In the genomic region with DNA sequence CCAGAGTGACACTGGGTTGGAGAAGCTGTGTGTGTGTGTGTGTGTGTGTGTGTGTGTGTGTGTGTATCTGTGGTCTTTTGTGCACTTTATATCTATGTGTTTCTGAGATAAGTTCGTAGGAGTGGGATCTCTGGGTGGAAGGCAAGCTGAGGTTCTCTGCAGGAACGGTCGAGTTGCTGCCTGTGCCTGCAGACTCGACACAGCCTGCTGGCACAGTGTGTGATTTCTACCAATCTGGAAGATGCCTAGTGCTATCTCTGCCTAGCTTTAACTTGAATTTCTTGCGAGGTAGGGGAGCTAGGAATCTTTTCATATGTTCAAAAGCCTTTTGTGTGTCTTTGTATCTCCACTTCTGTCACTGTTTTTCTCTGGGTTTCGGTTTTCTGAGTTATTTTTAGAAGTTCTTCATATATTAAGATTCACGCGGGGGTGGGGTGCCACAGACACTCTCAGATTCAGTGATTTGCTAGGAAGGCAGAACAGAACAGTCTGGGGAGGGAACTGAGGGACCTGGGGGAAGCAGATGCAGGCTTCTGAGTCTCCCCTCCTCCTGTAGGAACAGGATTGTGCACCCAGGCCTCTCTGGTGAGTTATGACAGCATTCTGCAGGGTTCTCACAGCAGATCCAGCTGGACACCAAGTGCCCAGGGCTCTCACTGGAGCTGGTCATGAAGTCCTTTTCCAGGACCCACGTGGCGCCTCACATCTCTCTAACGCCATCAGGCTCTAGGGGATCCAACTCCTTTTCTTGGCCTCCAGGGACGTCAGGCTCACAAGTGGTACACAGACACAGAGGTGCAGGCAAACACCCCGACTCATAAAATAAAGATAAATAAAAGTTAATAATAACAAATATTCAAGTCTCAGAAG, we compare ENCODE assay signal across 13 mouse cellular contexts. TPM values are rescaled to one million over a fixed set of nuclear protein-coding genes. Genes with fewer than 3 reads are reported as not detected.
DNase-seq lines count a peak whose midpoint lies in the region; ATAC-seq and TF ChIP-seq lines count a peak whose summit lies in the region.
"Had no signal": no experiment of that assay in that cellular context is flagged by ENCODE, and none has a peak within 500 bp of the region (broad histone marks: within the 10 kb centered on the region; RNA-seq: fewer than 3 reads in every experiment).

No protein-coding gene starts in this region.

- no peak; the same call in 1 of the 2 replicates for TF ChIP-seq POLR2A in cortical plate, adult 2 months (IDR thresholded peaks at IDR 0.05; ENCODE audit: extremely low read depth, insufficient read depth, low read length)

- H3K9me3 ChIP-seq in heart, embryonic 15.5 days (replicated peaks) = no peaks in the 10 kb centered on the region
- H3K9me3 ChIP-seq: limb, embryonic 15.5 days had no signal

- 34% methylated on average over 13 of the region's 13 CpGs for WGBS in heart, embryonic 15.5 days

- intact Hi-C loops in heart, postnatal 14 days (cut with DNase I) = no loop called here
- intact Hi-C loops in left cerebral cortex, postnatal 36 days (cut with DNase I) = loop anchor here (1.0 kb wide), 1 partner anchor 275 kb away; no protein-coding TSS in a partner anchor

- H3K36me3 ChIP-seq in heart, embryonic 15.5 days = no peaks in the 10 kb centered on the region; the same call in 1 of the 2 replicates
- H3K36me3 ChIP-seq: limb, embryonic 15.5 days had no signal

- peak; percentile 64; the same call in 1 of the 2 replicates for ATAC-seq in cerebellum, adult (ENCODE audit: insufficient number of reproducible peaks, low FRiP score, low TSS enrichment)
- 0 out of 2 replicates have a peak, but pooled peaks have one; percentile 18 for ATAC-seq in heart, embryonic 15.5 days (replicated peaks; ENCODE audit: insufficient number of reproducible peaks, insufficient read depth, low FRiP score, low read depth)

- peak overlapping the region; percentile 25 for H3K27ac ChIP-seq in heart, embryonic 15.5 days
- H3K27ac ChIP-seq in cortical plate, adult 2 months (ENCODE audit: insufficient read depth, low read length) = peak overlapping the region; percentile 86
- H3K27ac ChIP-seq: limb, embryonic 15.5 days had no signal

- DNase-seq in cerebellum, adult 11-12 months = no peak
- no peak for DNase-seq in heart, postnatal 14 days
- peak; percentile 68 to 71 for DNase-seq in left cerebral cortex, postnatal 36 days (ENCODE audit: low spot score in 2 of 2)
- DNase-seq in kidney, postnatal 25 days = no peak
- DNase-seq in adipocyte (ENCODE audit: low spot score) = no peak
- DNase-seq: adrenal gland, postnatal 36 days; gastrocnemius, postnatal 14 days; kidney, adult 8-10 months; lung, postnatal 36 days had no signal

- peak overlapping the region; percentile 19 for H3K4me2 ChIP-seq in heart, embryonic 15.5 days
- H3K4me2 ChIP-seq: limb, embryonic 15.5 days had no signal

- TF ChIP-seq CTCF in cortical plate, adult 2 months (IDR thresholded peaks at IDR 0.05; ENCODE audit: extremely low read depth, insufficient read depth, low read length) = no peak

- H3K4me1 ChIP-seq in heart, embryonic 15.5 days (replicated peaks) = peaks cover 9% of the 10 kb centered on the region
- peaks cover 11% of the 10 kb centered on the region for H3K4me1 ChIP-seq in cortical plate, adult 2 months (ENCODE audit: control insufficient read depth, insufficient read depth, low read length)
- H3K4me1 ChIP-seq: limb, embryonic 15.5 days had no signal

- H3K27me3 ChIP-seq in heart, embryonic 15.5 days = no peaks in the 10 kb centered on the region
- H3K27me3 ChIP-seq: limb, embryonic 15.5 days had no signal

- 0 out of 2 replicates have a peak overlapping the region, but pooled peaks have one; percentile 28 for H3K9ac ChIP-seq in heart, embryonic 15.5 days
- H3K9ac ChIP-seq: limb, embryonic 15.5 days had no signal

- H3K4me3 ChIP-seq in heart, embryonic 15.5 days = no peak overlapping the region
- H3K4me3 ChIP-seq in cortical plate, adult 2 months (ENCODE audit: insufficient read depth, low read length) = no peak overlapping the region
- H3K4me3 ChIP-seq: limb, embryonic 15.5 days had no signal

RNA-seq across cellular contexts. Expression of a gene that starts 14.4 kb away (rescaled TPM):
- polyA plus RNA-seq in heart, embryonic 15.5 days (2015; fragmentation: Nextera tagmentation; extraction: Ambion mirVana) = 28.6 and 29.7 TPM in 2 replicates
- total RNA-seq in heart, postnatal 14 days (2021) = 10 to 100 TPM; 23.3 to 26.7 TPM
- polyA plus RNA-seq in cortical plate, adult 2 months (2012; rRNA removed) = 117 and 126 TPM in 2 replicates
- total RNA-seq in left cerebral cortex, postnatal 36 days (2021) = 100 to 1,000 TPM; 122 to 133 TPM

Comparison
In these comparisons a context has a peak if more than half of its experiments do, and no peak if none do; other contexts are left out.
1. DNase-seq: peak in left cerebral cortex, postnatal 36 days (2 of 2); none in cerebellum, adult 11-12 months (single experiment), heart, postnatal 14 days (0 of 2), kidney, postnatal 25 days (0 of 2) and adipocyte (single experiment).
2. RNA of a gene that starts 14.4 kb away (total RNA-seq): 122 to 133 TPM in left cerebral cortex, postnatal 36 days; 23.3 to 26.7 TPM in heart, postnatal 14 days; every median in the first group is over 4 times any median in the second.